Mouse (Mus musculus) CH12.LX (cell line): ENCODE measurements around the gene Zbtb41.

Experiments
- CTCF ChIP-seq, 2 experiments: IDR thresholded peaks in 1 of 2; conservative IDR thresholded peaks in 1 of 2; 2 replicates each; pipeline ENCODE4 v1.5.1; 2011 to 2012; ENCODE audit warnings: low read depth in 2 of 2, low read length in 2 of 2, improper control_type of control experiment in 1 of 2, inconsistent platforms in 1 of 2, mild to moderate bottlenecking in 1 of 2, moderate library complexity in 1 of 2
- E2F4 ChIP-seq: IDR thresholded peaks from 2 replicates; pipeline ENCODE4 v1.6.1; 2011; ENCODE audit warnings: low read depth, low read length, improper control_type of control experiment; ENCODE audit not compliant: insufficient replicate concordance
- EP300 ChIP-seq: IDR thresholded peaks from 2 replicates; pipeline ENCODE4 v1.6.1; 2011; ENCODE audit warnings: low read length, improper control_type of control experiment
- IRF4 ChIP-seq: IDR thresholded peaks from 2 replicates; pipeline ENCODE4 v1.6.1; 2014; ENCODE audit warnings: low read depth, mild to moderate bottlenecking, inconsistent platforms, low read length, improper control_type of control experiment
- KAT2A ChIP-seq: IDR thresholded peaks from 2 replicates; pipeline ENCODE4 v1.6.1; 2012; ENCODE audit warnings: low read length, improper control_type of control experiment, inconsistent platforms; ENCODE audit not compliant: insufficient replicate concordance
- MAFK ChIP-seq: IDR thresholded peaks from 2 replicates; pipeline ENCODE4 v1.6.1; 2011; ENCODE audit warnings: low read length, improper control_type of control experiment; ENCODE audit not compliant: insufficient replicate concordance
- MAX ChIP-seq: IDR thresholded peaks from 2 replicates; pipeline ENCODE4 v1.6.1; 2011; ENCODE audit warnings: low read length, improper control_type of control experiment
- MAZ ChIP-seq: IDR thresholded peaks from 2 replicates; pipeline ENCODE4 v1.6.1; 2012; ENCODE audit warnings: low read depth, mild to moderate bottlenecking, inconsistent platforms, low read length, improper control_type of control experiment, moderate library complexity
- NELFE ChIP-seq: IDR thresholded peaks from 2 replicates; pipeline ENCODE4 v1.6.1; 2011; ENCODE audit warnings: low read depth, low read length, improper control_type of control experiment
- POLR2AphosphoS2 ChIP-seq: IDR thresholded peaks from 2 replicates; pipeline ENCODE4 v1.6.1; 2011; ENCODE audit warnings: low read depth, low read length, improper control_type of control experiment
- RAD21 ChIP-seq: IDR thresholded peaks from 2 replicates; pipeline ENCODE4 v1.6.1; 2011; ENCODE audit warnings: low read depth, mild to moderate bottlenecking, low read length, improper control_type of control experiment, moderate library complexity
- SMC3 ChIP-seq: IDR thresholded peaks from 2 replicates; pipeline ENCODE4 v1.6.1; 2011; ENCODE audit warnings: low read depth, low read length, improper control_type of control experiment
- USF1 ChIP-seq: IDR thresholded peaks from 2 replicates; pipeline ENCODE4 v1.6.1; 2014; ENCODE audit warnings: low read depth, mild to moderate bottlenecking, inconsistent platforms, low read length, improper control_type of control experiment
- ZNF384 ChIP-seq: IDR thresholded peaks from 2 replicates; pipeline ENCODE4 v1.6.1; 2012; ENCODE audit warnings: low read depth, low read length, improper control_type of control experiment, inconsistent platforms

GRCm38 (mm10) chr1:139481146-139481545 is 59.1 kb downstream of the Zbtb41 start:
- TF ChIP-seq USF1 (no peak), CTCF (conservative IDR thresholded peaks at IDR 0.05 in 1 of 2, IDR thresholded peaks at IDR 0.05 in 1 of 2; ENCODE audit: low read depth in 2 of 2, low read length in 2 of 2) (no peak), MAX (no peak), ZNF384 (no peak), NELFE (no peak), MAZ (no peak), POLR2AphosphoS2 (no peak), EP300 (no peak), E2F4 (no peak), KAT2A (no peak), IRF4 (no peak), SMC3 (no peak), MAFK (no peak), RAD21 (no peak)
